Mouse (Mus musculus): ENCODE measurements at regions not wholly inside any gene's neighbourhood (a gene's known extent, or its start where the extent isn't known, plus 50 kb on each side); places are given as distances from the start of the nearest gene placed in this dataset.

DNA sequence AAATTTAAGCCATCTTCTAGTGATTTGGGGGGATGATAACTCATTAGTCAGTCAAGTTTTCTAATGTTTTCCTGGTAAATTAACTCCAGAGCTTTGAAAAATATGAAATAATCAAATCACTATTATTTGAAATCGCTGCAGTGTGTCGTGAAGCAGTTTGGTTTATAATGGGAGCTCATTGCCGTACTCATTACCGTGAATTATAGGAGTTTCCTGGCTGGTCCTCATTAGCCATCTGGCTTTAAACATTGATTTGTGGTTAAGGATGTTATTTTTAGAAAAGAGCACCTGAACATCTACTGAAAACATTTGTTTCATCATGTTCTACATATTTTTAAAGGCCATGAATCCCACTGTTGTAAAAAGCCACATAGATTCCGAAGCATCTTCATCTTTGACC, 94.8 kb upstream of the Pja2 start:
- H3K27ac ChIP-seq (ENCODE audit: low read length) = no peak overlapping the region
- 35% methylated on average over 5 of the region's 5 CpGs for WGBS

DNA sequence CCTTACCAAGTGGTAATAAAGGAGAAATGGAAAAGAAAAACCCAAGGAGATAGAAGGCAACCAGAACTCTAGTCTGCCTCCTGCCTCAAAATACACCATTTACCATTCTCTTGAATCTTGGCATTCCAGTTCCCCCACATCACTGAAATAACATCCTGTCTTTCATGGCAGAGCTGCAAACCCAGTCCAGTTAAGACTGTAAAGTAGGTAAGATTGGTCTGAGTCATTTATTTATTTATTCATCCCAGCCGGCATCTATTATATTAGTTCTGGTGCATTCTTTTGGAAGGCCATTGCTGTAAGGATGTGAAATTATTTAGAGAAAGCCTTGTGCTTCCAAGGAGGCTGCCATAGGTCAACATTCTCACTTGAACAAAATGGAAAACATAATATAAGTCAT, 107.9 kb upstream of the Pja2 start:
- H3K4me1 ChIP-seq (replicated peaks; ENCODE audit: control insufficient read depth, insufficient read depth, low read length) = no peaks in the 10 kb centered on the region
- no peak overlapping the region for H3K4me2 ChIP-seq (ENCODE audit: low read length)
- WGBS = 91% methylated on average over 1 of the region's 1 CpGs
- no peak overlapping the region for H3K9ac ChIP-seq (replicated peaks; ENCODE audit: low read depth, low read length)
- H3K27ac ChIP-seq (ENCODE audit: low read length) = no peak overlapping the region
- no peaks in the 10 kb centered on the region for H3K9me3 ChIP-seq (ENCODE audit: control insufficient read depth, low read length)
- ATAC-seq = no peak
- H3K4me3 ChIP-seq (replicated peaks; ENCODE audit: low read length) = no peak overlapping the region
- H3K36me3 ChIP-seq (ENCODE audit: control insufficient read depth, insufficient read depth) = no peaks in the 10 kb centered on the region
- no peaks in the 10 kb centered on the region for H3K27me3 ChIP-seq (replicated peaks; ENCODE audit: control insufficient read depth, insufficient read depth, low read length)

More for the DNA sequence above, 94.8 kb upstream of the Pja2 start:
- H3K4me3 ChIP-seq (replicated peaks; ENCODE audit: low read length) = no peak overlapping the region
- H3K4me1 ChIP-seq (replicated peaks; ENCODE audit: control insufficient read depth, insufficient read depth, low read length) = no peaks in the 10 kb centered on the region
- no peak overlapping the region for H3K4me2 ChIP-seq (ENCODE audit: low read length)
- no peaks in the 10 kb centered on the region for H3K27me3 ChIP-seq (replicated peaks; ENCODE audit: control insufficient read depth, insufficient read depth, low read length)
- H3K9ac ChIP-seq (replicated peaks; ENCODE audit: low read depth, low read length) = no peak overlapping the region
- H3K9me3 ChIP-seq (ENCODE audit: control insufficient read depth, low read length) = no peaks in the 10 kb centered on the region
- no peaks in the 10 kb centered on the region for H3K36me3 ChIP-seq (ENCODE audit: control insufficient read depth, insufficient read depth)
- no peak for ATAC-seq

DNA sequence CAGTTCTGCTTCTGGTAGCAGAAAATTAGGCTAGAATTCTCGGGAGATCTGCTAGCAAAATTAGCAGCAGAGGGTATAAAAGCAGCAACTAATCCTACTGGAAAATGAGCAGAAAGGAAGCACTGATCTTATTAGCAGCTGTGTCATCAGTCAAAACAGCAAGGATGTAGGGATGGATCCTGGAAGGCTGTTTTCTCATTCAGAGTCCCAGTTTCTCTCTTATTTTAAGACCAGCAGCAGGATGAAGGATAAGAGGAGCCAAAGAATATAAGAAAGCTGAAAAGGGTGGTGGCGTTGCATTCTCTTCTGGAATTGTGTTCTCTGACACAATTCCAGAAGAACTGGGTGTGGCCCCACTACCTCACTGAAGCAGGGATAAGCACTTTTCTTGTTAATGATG, 123.0 kb upstream of the Pja2 start:
- Histone ChIP-seq H3K27me3 (replicated peaks; ENCODE audit: control insufficient read depth, insufficient read depth, low read length) (no peaks in the 10 kb centered on the region), H3K9ac (replicated peaks; ENCODE audit: low read depth, low read length) (no peak overlapping the region), H3K27ac (ENCODE audit: low read length) (no peak overlapping the region), H3K4me3 (replicated peaks; ENCODE audit: low read length) (no peak overlapping the region), H3K36me3 (ENCODE audit: control insufficient read depth, insufficient read depth) (no peaks in the 10 kb centered on the region), H3K9me3 (ENCODE audit: control insufficient read depth, low read length) (no peaks in the 10 kb centered on the region), H3K4me2 (ENCODE audit: low read length) (no peak overlapping the region), H3K4me1 (replicated peaks; ENCODE audit: control insufficient read depth, insufficient read depth, low read length) (no peaks in the 10 kb centered on the region)
- no peak for ATAC-seq
- WGBS = 57% methylated on average over 2 of the region's 2 CpGs

DNA sequence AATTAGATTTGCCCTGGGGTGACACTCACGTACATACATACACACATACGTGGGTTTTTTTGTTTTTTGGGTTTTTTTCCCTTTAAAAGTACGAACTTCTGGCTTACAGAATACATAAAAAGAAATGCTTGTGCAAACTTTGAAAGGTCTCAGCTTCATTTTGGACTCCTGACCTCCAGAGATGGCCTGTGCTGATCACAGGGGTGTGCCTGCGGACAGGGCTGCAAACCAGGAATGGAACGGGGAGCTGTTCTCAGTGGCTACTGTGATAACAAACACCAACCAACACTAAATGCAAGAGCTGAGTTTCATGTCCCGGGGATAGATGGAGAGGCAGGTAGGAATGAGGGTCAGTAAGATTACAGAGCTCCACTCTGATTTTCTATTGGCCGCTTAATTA, 134.3 kb upstream of the Man2a1 start:
- Histone ChIP-seq H3K27ac (ENCODE audit: low read length) (no peak overlapping the region), H3K4me1 (replicated peaks; ENCODE audit: control insufficient read depth, insufficient read depth, low read length) (no peaks in the 10 kb centered on the region), H3K36me3 (ENCODE audit: control insufficient read depth, insufficient read depth) (no peaks in the 10 kb centered on the region), H3K27me3 (replicated peaks; ENCODE audit: control insufficient read depth, insufficient read depth, low read length) (no peaks in the 10 kb centered on the region), H3K4me3 (replicated peaks; ENCODE audit: low read length) (no peak overlapping the region), H3K4me2 (ENCODE audit: low read length) (no peak overlapping the region), H3K9ac (replicated peaks; ENCODE audit: low read depth, low read length) (no peak overlapping the region), H3K9me3 (ENCODE audit: control insufficient read depth, low read length) (0 out of 2 replicates have a peak, but pooled peaks cover 2% of the 10 kb centered on the region)
- ATAC-seq = no peak
- WGBS = 91% methylated on average over 7 of the region's 7 CpGs

DNA sequence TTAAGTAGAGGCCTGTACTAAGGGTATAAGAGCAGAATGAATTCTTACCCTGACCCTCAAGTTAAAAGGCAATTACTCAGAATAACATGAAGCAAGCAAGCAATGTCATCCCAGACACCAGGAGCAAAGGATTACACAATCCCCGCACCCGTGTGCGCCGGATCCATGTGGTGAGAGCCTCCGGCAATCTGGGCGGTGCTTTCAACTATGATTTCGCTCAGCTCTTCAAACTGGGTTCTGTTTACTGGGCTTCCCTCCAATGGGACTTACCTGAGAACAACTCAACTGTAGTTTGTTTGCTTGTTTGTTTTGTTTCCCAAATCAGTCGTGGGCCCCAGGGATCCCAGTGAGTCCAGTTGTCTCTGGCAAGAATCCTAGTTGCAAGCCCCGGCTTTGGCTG, 133.8 kb upstream of the Man2a1 start:
- H3K9ac ChIP-seq (replicated peaks; ENCODE audit: low read depth, low read length) = no peak overlapping the region
- H3K27me3 ChIP-seq (replicated peaks; ENCODE audit: control insufficient read depth, insufficient read depth, low read length) = no peaks in the 10 kb centered on the region
- H3K4me3 ChIP-seq (replicated peaks; ENCODE audit: low read length) = no peak overlapping the region
- H3K27ac ChIP-seq (ENCODE audit: low read length) = no peak overlapping the region
- no peak for ATAC-seq
- H3K9me3 ChIP-seq (ENCODE audit: control insufficient read depth, low read length) = 0 out of 2 replicates have a peak, but pooled peaks cover 2% of the 10 kb centered on the region
- H3K4me1 ChIP-seq (replicated peaks; ENCODE audit: control insufficient read depth, insufficient read depth, low read length) = no peaks in the 10 kb centered on the region
- H3K36me3 ChIP-seq (ENCODE audit: control insufficient read depth, insufficient read depth) = no peaks in the 10 kb centered on the region
- no peak overlapping the region for H3K4me2 ChIP-seq (ENCODE audit: low read length)
- WGBS = 58% methylated on average over 9 of the region's 9 CpGs

DNA sequence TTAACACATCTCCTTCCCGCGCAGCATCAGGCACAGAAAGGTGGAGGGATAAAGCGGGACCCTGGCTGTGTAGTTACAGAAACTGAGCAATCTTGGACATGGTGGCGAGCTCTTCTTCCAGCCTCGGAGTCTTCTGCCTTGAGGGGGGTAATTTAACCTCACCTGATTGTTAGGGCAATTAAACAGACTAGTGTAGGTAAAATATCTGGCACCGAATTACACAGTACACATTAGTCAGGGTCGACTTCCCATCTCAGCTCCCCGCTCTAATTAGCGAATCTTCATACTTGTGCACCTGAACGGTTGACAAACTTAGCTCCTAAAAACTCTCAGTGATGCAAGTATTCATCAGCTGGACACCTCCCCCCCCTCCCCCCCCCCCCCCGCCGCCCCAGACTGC, 133.2 kb upstream of the Man2a1 start:
- no peak overlapping the region for H3K9ac ChIP-seq (replicated peaks; ENCODE audit: low read depth, low read length)
- H3K36me3 ChIP-seq (ENCODE audit: control insufficient read depth, insufficient read depth) = no peaks in the 10 kb centered on the region
- H3K27ac ChIP-seq (ENCODE audit: low read length) = no peak overlapping the region
- no peak overlapping the region for H3K4me3 ChIP-seq (replicated peaks; ENCODE audit: low read length)
- H3K4me2 ChIP-seq (ENCODE audit: low read length) = no peak overlapping the region
- WGBS = 27% methylated on average over 11 of the region's 12 CpGs
- H3K27me3 ChIP-seq (replicated peaks; ENCODE audit: control insufficient read depth, insufficient read depth, low read length) = no peaks in the 10 kb centered on the region
- no peak for ATAC-seq
- H3K4me1 ChIP-seq (replicated peaks; ENCODE audit: control insufficient read depth, insufficient read depth, low read length) = no peaks in the 10 kb centered on the region
- 0 out of 2 replicates have a peak, but pooled peaks cover 2% of the 10 kb centered on the region for H3K9me3 ChIP-seq (ENCODE audit: control insufficient read depth, low read length)

DNA sequence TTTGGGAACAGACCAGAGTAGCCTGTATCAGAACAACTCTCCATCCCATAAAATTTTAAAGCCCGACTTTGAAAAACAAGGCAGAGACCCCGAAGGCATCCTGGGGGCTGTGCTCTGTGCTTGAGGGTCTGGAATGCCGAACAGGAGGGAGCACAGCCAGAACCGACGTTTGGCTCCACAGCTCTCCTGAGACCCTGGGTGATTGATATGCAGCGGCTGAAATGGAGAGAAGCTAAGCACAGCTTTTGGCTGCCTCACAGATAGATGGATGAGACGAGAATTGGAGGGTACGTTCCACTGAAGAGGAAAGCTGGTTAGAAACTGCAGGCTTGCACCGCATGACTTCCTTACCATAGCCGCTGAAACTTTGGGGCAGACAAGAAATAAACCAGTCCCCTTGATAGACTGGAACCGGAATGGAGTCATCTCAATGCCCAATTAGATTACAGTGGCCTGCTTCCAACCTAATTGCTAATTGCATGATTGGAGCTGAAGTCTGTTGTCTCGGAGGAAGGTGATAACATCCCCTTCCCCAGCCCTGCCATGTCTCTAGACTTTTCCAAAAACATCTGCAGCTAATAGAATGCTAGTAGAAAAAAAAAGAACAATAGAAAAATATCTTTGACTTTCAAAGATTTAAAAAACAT, 130.7 kb upstream of the Man2a1 start:
- no peak overlapping the region for H3K27ac ChIP-seq (ENCODE audit: low read length)
- H3K4me3 ChIP-seq (replicated peaks; ENCODE audit: low read length) = no peak overlapping the region
- H3K4me1 ChIP-seq (replicated peaks; ENCODE audit: control insufficient read depth, insufficient read depth, low read length) = no peaks in the 10 kb centered on the region
- no peak overlapping the region for H3K9ac ChIP-seq (replicated peaks; ENCODE audit: low read depth, low read length)
- H3K9me3 ChIP-seq (ENCODE audit: control insufficient read depth, low read length) = 0 out of 2 replicates have a peak, but pooled peaks cover 2% of the 10 kb centered on the region
- H3K4me2 ChIP-seq (ENCODE audit: low read length) = no peak overlapping the region
- WGBS = 35% methylated on average over 12 of the region's 12 CpGs
- no peaks in the 10 kb centered on the region for H3K27me3 ChIP-seq (replicated peaks; ENCODE audit: control insufficient read depth, insufficient read depth, low read length)
- no peak for ATAC-seq
- H3K36me3 ChIP-seq (ENCODE audit: control insufficient read depth, insufficient read depth) = no peaks in the 10 kb centered on the region

DNA sequence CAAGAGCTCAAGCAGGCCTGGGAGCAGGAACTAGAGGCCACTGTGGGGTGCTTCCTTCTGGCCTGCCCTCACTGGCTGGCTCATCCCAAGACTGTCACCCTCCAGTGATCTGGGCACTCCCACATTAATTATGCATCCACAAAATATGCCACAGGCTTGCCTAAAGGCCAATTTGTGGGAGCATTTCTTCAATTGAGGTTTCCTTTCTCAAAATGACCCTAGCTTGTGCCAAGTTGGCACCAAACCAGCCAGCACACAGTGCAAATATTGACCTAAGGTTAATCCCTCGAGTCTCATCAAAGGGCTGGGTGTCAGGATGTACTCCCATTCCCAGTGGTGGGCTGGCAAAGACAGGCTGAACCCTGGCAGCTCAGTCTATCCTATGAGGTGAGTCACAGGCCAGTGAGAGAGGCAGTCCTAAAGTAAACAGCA, 119.9 kb upstream of the Man2a1 start:
- no peaks in the 10 kb centered on the region for H3K9me3 ChIP-seq (ENCODE audit: control insufficient read depth, low read length)
- H3K4me2 ChIP-seq (ENCODE audit: low read length) = no peak overlapping the region
- H3K4me3 ChIP-seq (replicated peaks; ENCODE audit: low read length) = no peak overlapping the region
- H3K4me1 ChIP-seq (replicated peaks; ENCODE audit: control insufficient read depth, insufficient read depth, low read length) = peaks cover 3% of the 10 kb centered on the region; the same call in 1 of the 2 replicates
- H3K27me3 ChIP-seq (replicated peaks; ENCODE audit: control insufficient read depth, insufficient read depth, low read length) = no peaks in the 10 kb centered on the region
- no peaks in the 10 kb centered on the region for H3K36me3 ChIP-seq (ENCODE audit: control insufficient read depth, insufficient read depth)
- no peak overlapping the region for H3K27ac ChIP-seq (ENCODE audit: low read length)
- 9% methylated on average over 1 of the region's 1 CpGs for WGBS
- peak; percentile 54; the same call in 1 of the 2 replicates for ATAC-seq
- no peak overlapping the region for H3K9ac ChIP-seq (replicated peaks; ENCODE audit: low read depth, low read length)

DNA sequence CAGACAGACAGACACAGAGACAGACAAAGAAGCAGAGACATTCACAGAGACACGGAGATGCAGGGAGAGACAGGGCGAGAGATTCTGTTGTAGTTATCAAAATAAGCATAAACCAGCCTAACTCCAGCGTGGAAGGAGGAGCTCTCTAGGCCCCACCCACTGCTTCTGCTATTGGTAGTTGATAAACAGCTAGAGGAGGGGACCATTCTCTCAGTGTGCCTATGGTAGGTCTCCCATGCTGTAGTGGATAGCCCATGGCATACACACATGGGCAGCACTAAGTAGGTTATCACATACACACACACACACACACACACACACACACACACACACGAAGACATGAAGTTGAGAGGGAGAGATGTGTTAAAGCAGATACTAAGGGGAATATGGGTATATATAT, 115.7 kb upstream of the Man2a1 start:
- Histone ChIP-seq H3K4me2 (ENCODE audit: low read length) (no peak overlapping the region), H3K4me1 (replicated peaks; ENCODE audit: control insufficient read depth, insufficient read depth, low read length) (peaks cover 3% of the 10 kb centered on the region; the same call in 1 of the 2 replicates), H3K9me3 (ENCODE audit: control insufficient read depth, low read length) (no peaks in the 10 kb centered on the region), H3K4me3 (replicated peaks; ENCODE audit: low read length) (no peak overlapping the region), H3K36me3 (ENCODE audit: control insufficient read depth, insufficient read depth) (no peaks in the 10 kb centered on the region), H3K27me3 (replicated peaks; ENCODE audit: control insufficient read depth, insufficient read depth, low read length) (no peaks in the 10 kb centered on the region), H3K9ac (replicated peaks; ENCODE audit: low read depth, low read length) (no peak overlapping the region), H3K27ac (ENCODE audit: low read length) (no peak overlapping the region)
- WGBS = 85% methylated on average over 4 of the region's 4 CpGs
- ATAC-seq = peak; percentile 43; the same call in 1 of the 2 replicates
